Mouse (Mus musculus) urinary bladder, adult 2 months (tissue): Measurements from ENCODE around the gene Tmed9. TPM values are rescaled to one million over a fixed set of nuclear protein-coding genes. Genes with fewer than 3 reads are reported as not detected.
"Not testable (repeated sequence)": the region's sequence is repeated elsewhere in the genome, so short reads cannot be mapped to it uniquely, and the experiment has no call there.

Experiments used
- DNase-seq: peaks from one replicate; pipeline ENCODE4 v3.0.0; 2022; ENCODE audit warnings: low spot score
- polyA plus RNA-seq: library from polyadenylated mRNA; depleted of rRNA; stranded (reverse); fragments of >200 nt; gene quantifications from 2 replicates; pipeline ENCODE4 v1.2.3, GENCODE M21; 2012; rRNA removed

Gene Tmed9
- polyA plus RNA-seq, 1 experiment: 157 TPM

- no peak for DNase-seq
Observed at GRCm38 (mm10) chr13:55607624-55608006, 34.1 kb downstream of the Tmed9 start.

GRCm38 (mm10) chr13:55611996-55612395 lies 38.5 kb downstream of the Tmed9 start:
- DNase-seq: no peak

- no peak for DNase-seq
Observed at GRCm38 (mm10) chr13:55613471-55613870, 39.9 kb downstream of the Tmed9 start.

GRCm38 (mm10) chr13:55619328-55619727 lies 45.8 kb downstream of the Tmed9 start:
- no peak for DNase-seq

- DNase-seq: no peak
Observed at GRCm38 (mm10) chr13:55620275-55620674, 46.7 kb downstream of the Tmed9 start.

GRCm38 (mm10) chr13:55622156-55622648 lies 48.7 kb downstream of the Tmed9 start:
- not testable (repeated sequence) for DNase-seq

GRCm38 (mm10) chr13:55622649-55623541 lies 49.4 kb downstream of the Tmed9 start, which contains the start of gene Caml:
Gene Caml, plus strand, starts transcription at chr13:55623005.
- DNase-seq: peak; percentile 75

- peak; percentile 84 for DNase-seq
Observed at GRCm38 (mm10) chr13:55634639-55635127, 61.2 kb downstream of the Tmed9 start, which contains the start of gene Ddx46. Gene Ddx46, plus strand, starts transcription at chr13:55635027.

GRCm38 (mm10) chr13:55635146-55635571 lies 61.6 kb downstream of the Tmed9 start:
- DNase-seq: no peak

- DNase-seq: no peak
Observed at GRCm38 (mm10) chr13:55636185-55636983, 62.9 kb downstream of the Tmed9 start.

- DNase-seq: peak; percentile 55
Observed at GRCm38 (mm10) chr13:55640480-55640879, 66.9 kb downstream of the Tmed9 start.

- no peak for DNase-seq
Observed at GRCm38 (mm10) chr13:55644525-55644924, 71.0 kb downstream of the Tmed9 start.

Other genes with a start within 250 kb of the Tmed9 start
- gene Mxd3, start 243.9 kb upstream of the Tmed9 start, polyA plus RNA-seq: 1.3 and 1.9 TPM in 2 replicates
- 67.3 and 72.5 TPM in 2 replicates for gene Lman2, start 210.9 kb upstream of the Tmed9 start, polyA plus RNA-seq
- 2.0 and 2.7 TPM in 2 replicates for gene Rgs14, start 204.0 kb upstream of the Tmed9 start, polyA plus RNA-seq
- gene Slc34a1, start 175.5 kb upstream of the Tmed9 start, polyA plus RNA-seq: 0.44 and 0.52 TPM in 2 replicates
- gene Pfn3, start 158.5 kb upstream of the Tmed9 start, polyA plus RNA-seq: not detected in 2 replicates
- 0.06 and 0.07 TPM in 2 replicates for gene F12, start 146.9 kb upstream of the Tmed9 start, polyA plus RNA-seq
- gene Grk6, start 128.7 kb upstream of the Tmed9 start, polyA plus RNA-seq: 37.4 and 42.4 TPM in 2 replicates
- 3.5 and 3.8 TPM in 2 replicates for gene Prr7, start 109.5 kb upstream of the Tmed9 start, polyA plus RNA-seq
- 43.0 and 45.3 TPM in 2 replicates for gene Dbn1, start 85.6 kb upstream of the Tmed9 start, polyA plus RNA-seq
- 382 and 383 TPM in 2 replicates for gene Pdlim7, start 60.1 kb upstream of the Tmed9 start, polyA plus RNA-seq
- gene Dok3, start 44.4 kb upstream of the Tmed9 start, polyA plus RNA-seq: 5.1 and 6.9 TPM in 2 replicates
- gene Ddx41, start 37.1 kb upstream of the Tmed9 start, polyA plus RNA-seq: 45.1 and 51.6 TPM in 2 replicates
- gene Fam193b, start 2.6 kb upstream of the Tmed9 start, polyA plus RNA-seq: 86.0 and 97.9 TPM in 2 replicates
- gene B4galt7, start 26.2 kb downstream of the Tmed9 start, polyA plus RNA-seq: 17.7 and 22.1 TPM in 2 replicates
- gene Caml, start 49.3 kb downstream of the Tmed9 start, polyA plus RNA-seq: 44.0 and 46.8 TPM in 2 replicates
- 33.9 and 35.8 TPM in 2 replicates for gene Ddx46, start 61.3 kb downstream of the Tmed9 start, polyA plus RNA-seq
- 66.3 and 72.9 TPM in 2 replicates for gene B230219D22Rik, start 119.4 kb downstream of the Tmed9 start, polyA plus RNA-seq
- 47.4 and 47.8 TPM in 2 replicates for gene Txndc15, start 140.9 kb downstream of the Tmed9 start, polyA plus RNA-seq
- gene Pcbd2, start 153.6 kb downstream of the Tmed9 start, polyA plus RNA-seq: 66.6 and 70.3 TPM in 2 replicates
- 0.22 and 0.32 TPM in 2 replicates for gene Catsper3, start 210.8 kb downstream of the Tmed9 start, polyA plus RNA-seq